Comparison of ENCODE assay signal across 9 mouse cellular contexts in genomic region chr6:56794834-56795233, GRCm38 (mm10). TPM values are rescaled to one million over a fixed set of nuclear protein-coding genes. Genes with fewer than 3 reads are reported as not detected.
A peak's percentile ranks its signal among the peaks of the same experiment; 100 is the strongest.
DNase-seq lines count a peak whose midpoint lies in the region; ATAC-seq and TF ChIP-seq lines count a peak whose summit lies in the region.
"Had no signal": no experiment of that assay in that cellular context is flagged by ENCODE, and none has a peak within 500 bp of the region (broad histone marks: within the 10 kb centered on the region; RNA-seq: fewer than 3 reads in every experiment).

No protein-coding gene starts in this region.

- H3K4me2 ChIP-seq in lung, embryonic 16.5 days (ENCODE audit: low read depth, low read length), result peak overlapping the region; percentile 82
- peak overlapping the region; percentile 80 for H3K4me2 ChIP-seq in intestine, postnatal 0 days (replicated peaks; ENCODE audit: low read depth)
- H3K4me2 ChIP-seq in neural tube, embryonic 15.5 days, result peak overlapping the region; percentile 81

- no peak overlapping the region for H3K9ac ChIP-seq in lung, embryonic 16.5 days (ENCODE audit: low read length)
- no peak overlapping the region for H3K9ac ChIP-seq in intestine, postnatal 0 days (ENCODE audit: low read depth, low read length)
- no peak overlapping the region for H3K9ac ChIP-seq in neural tube, embryonic 15.5 days (replicated peaks)

- H3K36me3 ChIP-seq in lung, embryonic 16.5 days (ENCODE audit: control insufficient read depth, insufficient read depth, low read length), result no peaks in the 10 kb centered on the region
- no peaks in the 10 kb centered on the region for H3K36me3 ChIP-seq in intestine, postnatal 0 days (ENCODE audit: control insufficient read depth, insufficient read depth)
- H3K36me3 ChIP-seq in neural tube, embryonic 15.5 days, result no peaks in the 10 kb centered on the region

- TF ChIP-seq CTCF in gastrocnemius, adult 2 months (IDR thresholded peaks at IDR 0.05), result no peak
- TF ChIP-seq CTCF in intestine, postnatal 0 days (IDR thresholded peaks at IDR 0.05; ENCODE audit: low read depth), result no peak

- H3K4me1 ChIP-seq in lung, embryonic 16.5 days (replicated peaks; ENCODE audit: control insufficient read depth, insufficient read depth, low read length), result peaks cover 13% of the 10 kb centered on the region
- H3K4me1 ChIP-seq in intestine, postnatal 0 days (replicated peaks; ENCODE audit: control insufficient read depth, insufficient read depth, low read length), result peaks cover 10% of the 10 kb centered on the region
- H3K4me1 ChIP-seq in neural tube, embryonic 15.5 days, result peaks cover 37% of the 10 kb centered on the region

- ATAC-seq in lung, embryonic 16.5 days (ENCODE audit: low read depth), result no peak
- no peak for ATAC-seq in intestine, postnatal 0 days
- no peak for ATAC-seq in neural tube, embryonic 15.5 days (ENCODE audit: low FRiP score)

- 78% methylated on average over 5 of the region's 5 CpGs for WGBS in lung, embryonic 16.5 days
- WGBS in intestine, postnatal 0 days, result 83% methylated on average over 5 of the region's 5 CpGs
- WGBS in neural tube, embryonic 15.5 days, result 78% methylated on average over 5 of the region's 5 CpGs

- intact Hi-C loops in gastrocnemius, adult 2 months (cut with DNase I), result loop anchor here (5.0 kb wide), 1 partner anchor 907 kb away; the partner anchor contains the start of gene Lancl2
- intact Hi-C loops in gastrocnemius, postnatal 36 days (cut with DNase I), result no loop called here

- H3K9me3 ChIP-seq in lung, embryonic 16.5 days (ENCODE audit: control insufficient read depth, low read length), result no peaks in the 10 kb centered on the region
- no peaks in the 10 kb centered on the region for H3K9me3 ChIP-seq in intestine, postnatal 0 days (ENCODE audit: control insufficient read depth)
- no peaks in the 10 kb centered on the region for H3K9me3 ChIP-seq in neural tube, embryonic 15.5 days (replicated peaks)

- H3K27me3 ChIP-seq in lung, embryonic 16.5 days (ENCODE audit: control insufficient read depth, insufficient read depth, low read depth, low read length), result no peaks in the 10 kb centered on the region
- no peaks in the 10 kb centered on the region for H3K27me3 ChIP-seq in intestine, postnatal 0 days (replicated peaks; ENCODE audit: control insufficient read depth, insufficient read depth, low read length)
- H3K27me3 ChIP-seq in neural tube, embryonic 15.5 days (replicated peaks), result no peaks in the 10 kb centered on the region

- DNase-seq in gastrocnemius, adult 2 months, result no peak
- DNase-seq in gastrocnemius, postnatal 36 days, result no peak
- no peak for DNase-seq in lung, postnatal 14 days
- DNase-seq in urinary bladder, adult 2 months (ENCODE audit: low spot score), result no peak
- no peak for DNase-seq in yolk sac, embryonic 10.5 days (ENCODE audit: low spot score)
- DNase-seq: cerebellum, adult 11-12 months had no signal

- H3K4me3 ChIP-seq in gastrocnemius, adult 2 months, result peak overlapping the region; percentile 97
- no peak overlapping the region for H3K4me3 ChIP-seq in lung, embryonic 16.5 days (ENCODE audit: low read length)
- H3K4me3 ChIP-seq in intestine, postnatal 0 days (ENCODE audit: low read depth, low read length), result no peak overlapping the region
- H3K4me3 ChIP-seq in neural tube, embryonic 15.5 days (replicated peaks), result no peak overlapping the region

- H3K27ac ChIP-seq in gastrocnemius, adult 2 months, result peak overlapping the region; percentile 99; the same call in 1 of the 2 replicates
- no peak overlapping the region for H3K27ac ChIP-seq in lung, embryonic 16.5 days (ENCODE audit: low read length)
- no peak overlapping the region for H3K27ac ChIP-seq in intestine, postnatal 0 days (ENCODE audit: low read depth, low read length)
- no peak overlapping the region for H3K27ac ChIP-seq in neural tube, embryonic 15.5 days (replicated peaks)

RNA-seq across cellular contexts. Expression of gene Kbtbd2, which starts 2.8 kb away (rescaled TPM):
- 10 to 100 TPM; 20.7 to 26.0 TPM for total RNA-seq in gastrocnemius, adult 2 months (2021)
- 10 to 100 TPM; 19.3 to 21.0 TPM for total RNA-seq in gastrocnemius, postnatal 36 days (2021)
- 27.8 and 28.3 TPM in 2 replicates for polyA plus RNA-seq in lung, embryonic 16.5 days (2015; fragmentation: Nextera tagmentation; extraction: Ambion mirVana)
- 8.1 TPM in 2 replicates for polyA plus RNA-seq in intestine, postnatal 0 days (2015; fragmentation: Nextera tagmentation; extraction: Ambion mirVana)
- 28.9 and 31.1 TPM in 2 replicates for polyA plus RNA-seq in neural tube, embryonic 15.5 days (2015; fragmentation: Nextera tagmentation; extraction: Ambion mirVana)
- polyA plus RNA-seq in urinary bladder, adult 2 months (2012; rRNA removed), result 20.2 and 21.2 TPM in 2 replicates

RNA-seq across cellular contexts. Expression of gene Fkbp9, which starts 37.0 kb away (rescaled TPM):
- 10 to 100 TPM; 48.9 to 60.2 TPM for total RNA-seq in gastrocnemius, adult 2 months (2021)
- 10 to 100 TPM; 44.4 to 48.4 TPM for total RNA-seq in gastrocnemius, postnatal 36 days (2021)
- polyA plus RNA-seq in lung, embryonic 16.5 days (2015; fragmentation: Nextera tagmentation; extraction: Ambion mirVana), result 172 and 184 TPM in 2 replicates
- 38.0 and 39.4 TPM in 2 replicates for polyA plus RNA-seq in intestine, postnatal 0 days (2015; fragmentation: Nextera tagmentation; extraction: Ambion mirVana)
- polyA plus RNA-seq in neural tube, embryonic 15.5 days (2015; fragmentation: Nextera tagmentation; extraction: Ambion mirVana), result 44.6 and 53.1 TPM in 2 replicates
- polyA plus RNA-seq in urinary bladder, adult 2 months (2012; rRNA removed), result 130 and 159 TPM in 2 replicates
